In genomic region chr15:82166240-82167100, GRCm38 (mm10) we compare ENCODE assay signal across 8 mouse cellular contexts. TPM values are rescaled to one million over a fixed set of nuclear protein-coding genes. Genes with fewer than 3 reads are reported as not detected.
A peak's percentile ranks its signal among the peaks of the same experiment; 100 is the strongest.
DNase-seq lines count a peak whose midpoint lies in the region; ATAC-seq and TF ChIP-seq lines count a peak whose summit lies in the region.

No protein-coding gene starts in this region.

- no peaks in the 10 kb centered on the region for H3K9me3 ChIP-seq in lung, embryonic 14.5 days (ENCODE audit: low read depth, low read length)

- WGBS in lung, embryonic 14.5 days = 41% methylated on average over 22 of the region's 22 CpGs

- peaks cover 6% of the 10 kb centered on the region; the same call in 1 of the 2 replicates for H3K4me1 ChIP-seq in lung, embryonic 14.5 days (ENCODE audit: insufficient read depth)

- H3K4me3 ChIP-seq in lung, embryonic 14.5 days (ENCODE audit: low read depth, low read length) = no peak overlapping the region

- H3K27ac ChIP-seq in lung, embryonic 14.5 days (ENCODE audit: low read depth) = peak overlapping the region; percentile 59; the same call in 1 of the 2 replicates

- H3K36me3 ChIP-seq in lung, embryonic 14.5 days (ENCODE audit: insufficient read depth) = peaks cover 19% of the 10 kb centered on the region

- no peak for ATAC-seq in lung, embryonic 14.5 days (ENCODE audit: insufficient read depth)
- ATAC-seq in common myeloid progenitor, adult 5-6 weeks (replicated peaks; ENCODE audit: low read depth, poor library complexity, severe bottlenecking) = 0 out of 2 replicates have a peak, but pooled peaks have one; percentile 38
- peak; percentile 34 for ATAC-seq in megakaryocyte progenitor cell, adult 5-6 weeks (replicated peaks; ENCODE audit: poor library complexity)

- TF ChIP-seq CTCF in lung, embryonic 14.5 days (IDR thresholded peaks at IDR 0.05; ENCODE audit: low read depth) = no peak

- no peak for DNase-seq in lung, embryonic 14.5 days
- DNase-seq in lung, postnatal 25 days (ENCODE audit: low spot score) = no peak
- peak; percentile 64 for DNase-seq in kidney, adult 18-20 months
- DNase-seq in yolk sac, embryonic 10.5 days (ENCODE audit: low spot score) = peak; percentile 79
- no peak for DNase-seq in left cerebral cortex, adult 8-10 months (ENCODE audit: low spot score in 2 of 2)
- DNase-seq in right cerebral cortex, postnatal 14 days = no peak

- peak overlapping the region; percentile 10; the same call in 1 of the 2 replicates for H3K9ac ChIP-seq in lung, embryonic 14.5 days

- H3K4me2 ChIP-seq in lung, embryonic 14.5 days = 0 out of 2 replicates have a peak overlapping the region, but pooled peaks have one; percentile 11

- H3K27me3 ChIP-seq in lung, embryonic 14.5 days (ENCODE audit: insufficient read depth, low read length) = no peaks in the 10 kb centered on the region

RNA-seq across cellular contexts. Expression of gene Srebf2, which starts 19.5 kb away (rescaled TPM):
- polyA plus RNA-seq in lung, embryonic 14.5 days (2014; fragmentation: Nextera tagmentation; extraction: Ambion mirVana) = 107 and 114 TPM in 2 replicates
- 42.8 and 64.3 TPM in 2 replicates for total RNA-seq in common myeloid progenitor, adult 5-6 weeks (2017)
- 24.7 and 28.3 TPM in 2 replicates for total RNA-seq in megakaryocyte progenitor cell, adult 5-6 weeks (2015)
- total RNA-seq in megakaryocyte progenitor cell, adult 5-6 weeks (2017) = 21.0 and 23.7 TPM in 2 replicates
- total RNA-seq in left cerebral cortex, adult 8-10 months (2022) = 100 to 1,000 TPM; 204 to 229 (median 207) TPM

RNA-seq across cellular contexts. Expression of gene Ccdc134, which starts 38.7 kb away (rescaled TPM):
- polyA plus RNA-seq in lung, embryonic 14.5 days (2014; fragmentation: Nextera tagmentation; extraction: Ambion mirVana) = 20.5 and 22.1 TPM in 2 replicates
- total RNA-seq in common myeloid progenitor, adult 5-6 weeks (2017) = 8.8 and 18.0 TPM in 2 replicates
- 5.5 and 10.4 TPM in 2 replicates for total RNA-seq in megakaryocyte progenitor cell, adult 5-6 weeks (2015)
- 19.6 and 29.7 TPM in 2 replicates for total RNA-seq in megakaryocyte progenitor cell, adult 5-6 weeks (2017)
- total RNA-seq in left cerebral cortex, adult 8-10 months (2022) = 10 to 100 TPM in 1 of 4 experiments, 1 to 10 TPM in 3; 8.1 to 11.8 (median 9.0) TPM

RNA-seq across cellular contexts. Expression of gene Shisa8, which starts 46.1 kb away (rescaled TPM):
- polyA plus RNA-seq in lung, embryonic 14.5 days (2014; fragmentation: Nextera tagmentation; extraction: Ambion mirVana) = 0.20 and 0.45 TPM in 2 replicates
- 3.1 and 4.8 TPM in 2 replicates for total RNA-seq in common myeloid progenitor, adult 5-6 weeks (2017)
- 0.10 and 0.12 TPM in 2 replicates for total RNA-seq in megakaryocyte progenitor cell, adult 5-6 weeks (2015)
- total RNA-seq in megakaryocyte progenitor cell, adult 5-6 weeks (2017) = 0.27 and 3.2 TPM in 2 replicates
- total RNA-seq in left cerebral cortex, adult 8-10 months (2022) = 1 to 10 TPM; 3.1 to 5.3 (median 5.0) TPM

RNA-seq across cellular contexts. Expression of gene Tnfrsf13c, which starts 57.7 kb away (rescaled TPM):
- 0.22 TPM in 1 of 2 replicates, not detected in the other for polyA plus RNA-seq in lung, embryonic 14.5 days (2014; fragmentation: Nextera tagmentation; extraction: Ambion mirVana)
- 2.7 and 5.9 TPM in 2 replicates for total RNA-seq in common myeloid progenitor, adult 5-6 weeks (2017)
- total RNA-seq in megakaryocyte progenitor cell, adult 5-6 weeks (2015) = 2.1 and 2.4 TPM in 2 replicates
- total RNA-seq in megakaryocyte progenitor cell, adult 5-6 weeks (2017) = 0.34 and 0.92 TPM in 2 replicates
- total RNA-seq in left cerebral cortex, adult 8-10 months (2022) = under 1 TPM; 0.37 to 0.98 (median 0.64) TPM

Comparison
In these comparisons a context has a peak if more than half of its experiments do, and no peak if none do; other contexts are left out.
1. DNase-seq: peak in kidney, adult 18-20 months (single experiment) and yolk sac, embryonic 10.5 days (single experiment); none in lung, embryonic 14.5 days (single experiment), lung, postnatal 25 days (single experiment), left cerebral cortex, adult 8-10 months (0 of 2) and right cerebral cortex, postnatal 14 days (single experiment).